Mouse (Mus musculus): Measurements from ENCODE around the gene Ppdpf. TPM values are rescaled to one million over a fixed set of nuclear protein-coding genes. Genes with fewer than 3 reads are reported as not detected.
A peak's percentile ranks its signal among the peaks of the same experiment; 100 is the strongest.

Ppdpf gene
- total and polyA plus RNA-seq, 2 experiments, result 48.4 to 181 TPM

DNA sequence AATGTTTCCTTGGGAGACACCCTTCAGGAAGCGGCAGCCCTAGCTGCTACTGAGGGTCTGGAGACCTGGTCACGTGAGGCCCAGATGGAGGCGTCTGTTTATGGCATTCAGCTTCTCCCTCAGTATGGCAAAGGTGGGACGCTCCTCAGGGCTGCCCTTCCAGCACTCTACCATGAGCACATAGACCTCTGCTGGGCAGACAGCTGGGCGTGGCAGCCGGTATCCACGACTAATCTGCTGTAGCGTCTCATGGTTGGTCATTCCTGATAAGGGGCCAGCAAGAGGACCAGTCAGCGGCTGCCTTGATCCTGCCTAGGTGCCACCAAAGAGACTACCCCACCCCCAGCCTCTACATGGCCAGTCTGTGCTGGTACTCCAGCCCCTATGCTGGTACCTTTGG lies 19.1 kb downstream of the Ppdpf start:
- Histone ChIP-seq H3K4me1 (ENCODE audit: control insufficient read depth, insufficient read depth, low read length) (peaks cover 7% of the 10 kb centered on the region; the same call in 1 of the 2 replicates), H3K9ac (ENCODE audit: low read depth, low read length) (no peak overlapping the region), H3K79me2 (ENCODE audit: control insufficient read depth, insufficient read depth, low read length) (no peaks in the 10 kb centered on the region), H3K4me3 (ENCODE audit: insufficient read depth, low read depth, low read length) (no peak overlapping the region), H3K27ac (replicated peaks; ENCODE audit: insufficient read depth, low read depth, low read length) (no peak overlapping the region), H3K36me3 (ENCODE audit: control insufficient read depth, insufficient read depth, low read length) (no peaks in the 10 kb centered on the region), H3K27me3 (ENCODE audit: control insufficient read depth, insufficient read depth, low read length) (no peaks in the 10 kb centered on the region)
- 89% methylated on average over 9 of the region's 9 CpGs for WGBS
- no peak for DNase-seq (ENCODE audit: extremely low read depth, low read depth, low spot score)
- TF ChIP-seq POLR2A (IDR thresholded peaks at IDR 0.05; ENCODE audit: extremely low read depth, insufficient read depth, low read length) (no peak), CTCF (IDR thresholded peaks at IDR 0.05; ENCODE audit: low read depth, low read length) (no peak)

GRCm38 (mm10) chr2:181212389-181213020 lies 25.5 kb downstream of the Ppdpf start:
- no peak for DNase-seq (ENCODE audit: extremely low read depth, low read depth, low spot score)

DNA sequence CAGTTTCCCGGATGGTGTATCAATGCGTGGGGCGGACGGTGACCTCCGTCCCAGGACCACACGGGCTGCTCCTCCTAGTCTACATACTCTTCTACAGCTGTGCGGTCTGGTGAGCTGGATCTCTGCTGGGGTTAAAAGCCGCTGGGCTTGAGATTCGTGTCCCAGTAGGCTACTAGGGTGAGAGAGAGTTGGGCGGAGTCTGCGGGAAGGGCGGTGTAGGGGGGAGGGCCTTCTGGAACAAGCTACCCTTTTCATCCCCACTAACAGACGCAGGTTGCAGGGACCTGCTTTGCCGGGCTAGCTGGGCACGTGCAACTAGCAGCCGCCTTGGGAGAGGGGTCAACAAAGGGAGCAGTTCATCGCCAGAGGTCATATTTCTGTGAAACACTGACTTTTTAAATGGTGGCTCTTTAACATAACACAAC lies 26.0 kb downstream of the Ppdpf start, which contains the start of gene Srms:
TSS of gene Srms (minus strand) at position 165 of the 425 bp plus-strand sequence.
- Histone ChIP-seq H3K27me3 (ENCODE audit: control insufficient read depth, insufficient read depth, low read length) (no peaks in the 10 kb centered on the region), H3K36me3 (ENCODE audit: control insufficient read depth, insufficient read depth, low read length) (no peaks in the 10 kb centered on the region), H3K27ac (replicated peaks; ENCODE audit: insufficient read depth, low read depth, low read length) (no peak within 1 kb of the TSS), H3K4me1 (ENCODE audit: control insufficient read depth, insufficient read depth, low read length) (peaks cover 4% of the 10 kb centered on the region; the same call in 1 of the 2 replicates), H3K4me3 (ENCODE audit: insufficient read depth, low read depth, low read length) (peak within 1 kb of the TSS; percentile 52), H3K79me2 (ENCODE audit: control insufficient read depth, insufficient read depth, low read length) (no peaks in the 10 kb centered on the region), H3K9ac (ENCODE audit: low read depth, low read length) (peak within 1 kb of the TSS; percentile 40)
- DNase-seq (ENCODE audit: extremely low read depth, low read depth, low spot score), result peak; percentile 72
- WGBS, result 5% methylated on average over 17 of the region's 17 CpGs
- TF ChIP-seq CTCF (IDR thresholded peaks at IDR 0.05; ENCODE audit: low read depth, low read length) (no peak), POLR2A (IDR thresholded peaks at IDR 0.05; ENCODE audit: extremely low read depth, insufficient read depth, low read length) (no peak)

More at GRCm38 (mm10) chr2:181212389-181213020, 25.5 kb downstream of the Ppdpf start:
- Histone ChIP-seq H3K36me3 (ENCODE audit: control insufficient read depth, insufficient read depth, low read length) (no peaks in the 10 kb centered on the region), H3K4me1 (ENCODE audit: control insufficient read depth, insufficient read depth, low read length) (peaks cover 4% of the 10 kb centered on the region; the same call in 1 of the 2 replicates), H3K9ac (ENCODE audit: low read depth, low read length) (peak overlapping the region; percentile 40), H3K27ac (replicated peaks; ENCODE audit: insufficient read depth, low read depth, low read length) (no peak overlapping the region), H3K79me2 (ENCODE audit: control insufficient read depth, insufficient read depth, low read length) (no peaks in the 10 kb centered on the region), H3K4me3 (ENCODE audit: insufficient read depth, low read depth, low read length) (peak overlapping the region; percentile 52), H3K27me3 (ENCODE audit: control insufficient read depth, insufficient read depth, low read length) (no peaks in the 10 kb centered on the region)
- TF ChIP-seq CTCF (IDR thresholded peaks at IDR 0.05; ENCODE audit: low read depth, low read length) (no peak), POLR2A (IDR thresholded peaks at IDR 0.05; ENCODE audit: extremely low read depth, insufficient read depth, low read length) (no peak)
- WGBS, result 3% methylated on average over 34 of the region's 34 CpGs

DNA sequence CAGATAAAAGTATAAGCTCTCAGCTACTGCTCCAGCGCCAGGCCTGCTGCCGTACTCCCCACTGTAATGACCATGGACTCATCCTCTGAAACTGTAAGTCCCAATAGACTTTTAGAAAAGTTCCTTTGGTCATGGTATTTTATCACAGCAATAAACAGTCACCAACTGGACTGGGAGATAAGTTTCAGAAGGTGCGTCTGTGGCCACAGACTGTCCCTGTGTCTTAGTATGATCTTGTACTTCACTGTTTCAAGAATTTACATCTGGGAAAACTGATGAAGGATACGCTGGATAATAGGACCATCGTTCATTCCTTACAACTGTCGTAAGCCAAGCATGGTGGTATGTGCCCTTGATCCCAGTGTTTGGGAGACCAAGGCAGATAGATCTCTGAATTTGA lies 29.0 kb downstream of the Ppdpf start:
- no peak overlapping the region for H3K4me3 ChIP-seq (ENCODE audit: insufficient read depth, low read depth, low read length)

DNA sequence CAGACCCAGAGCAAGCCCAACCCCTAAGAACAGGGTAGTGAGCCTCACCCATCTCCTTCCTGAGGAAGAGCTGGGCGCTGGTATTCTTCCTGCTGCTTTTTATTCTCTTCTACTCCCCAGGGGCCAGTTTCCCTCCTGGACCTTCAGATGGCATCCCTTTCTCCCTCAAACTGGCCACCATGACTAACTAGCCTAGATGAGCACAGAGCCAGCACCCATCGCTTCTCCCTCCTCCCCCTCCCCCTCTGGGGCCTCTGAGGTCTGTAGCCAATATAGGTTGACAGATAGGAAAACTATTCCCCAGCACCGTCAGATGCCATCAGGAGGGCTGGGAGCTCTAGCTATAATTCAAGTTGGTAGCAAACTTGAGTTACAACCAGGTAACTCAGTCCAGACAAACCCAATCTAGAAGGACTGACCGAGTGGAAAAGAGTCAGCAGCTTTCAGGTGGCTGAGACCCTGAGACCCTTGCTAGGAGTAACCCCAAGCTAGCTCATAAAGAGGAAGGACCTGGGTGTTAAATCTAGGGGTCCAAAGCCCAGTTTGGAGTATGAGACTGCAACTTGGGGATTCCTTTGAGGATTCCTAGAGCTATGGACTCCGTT lies 31.9 kb downstream of the Ppdpf start:
- Histone ChIP-seq H3K79me2 (ENCODE audit: control insufficient read depth, insufficient read depth, low read length) (no peaks in the 10 kb centered on the region), H3K36me3 (ENCODE audit: control insufficient read depth, insufficient read depth, low read length) (no peaks in the 10 kb centered on the region), H3K27ac (replicated peaks; ENCODE audit: insufficient read depth, low read depth, low read length) (no peak overlapping the region), H3K27me3 (ENCODE audit: control insufficient read depth, insufficient read depth, low read length) (no peaks in the 10 kb centered on the region), H3K4me3 (ENCODE audit: insufficient read depth, low read depth, low read length) (no peak overlapping the region), H3K4me1 (ENCODE audit: control insufficient read depth, insufficient read depth, low read length) (peaks cover 2% of the 10 kb centered on the region; the same call in 1 of the 2 replicates), H3K9ac (ENCODE audit: low read depth, low read length) (no peak overlapping the region)
- DNase-seq (ENCODE audit: extremely low read depth, low read depth, low spot score), result no peak
- TF ChIP-seq POLR2A (IDR thresholded peaks at IDR 0.05; ENCODE audit: extremely low read depth, insufficient read depth, low read length) (no peak), CTCF (IDR thresholded peaks at IDR 0.05; ENCODE audit: low read depth, low read length) (no peak)
- 87% methylated on average over 5 of the region's 5 CpGs for WGBS

More for the DNA sequence above, 29.0 kb downstream of the Ppdpf start:
- H3K27ac ChIP-seq (replicated peaks; ENCODE audit: insufficient read depth, low read depth, low read length), result no peak overlapping the region
- H3K4me1 ChIP-seq (ENCODE audit: control insufficient read depth, insufficient read depth, low read length), result peaks cover 6% of the 10 kb centered on the region
- DNase-seq (ENCODE audit: extremely low read depth, low read depth, low spot score), result no peak
- H3K27me3 ChIP-seq (ENCODE audit: control insufficient read depth, insufficient read depth, low read length), result no peaks in the 10 kb centered on the region
- 94% methylated on average over 6 of the region's 6 CpGs for WGBS
- no peak overlapping the region for H3K9ac ChIP-seq (ENCODE audit: low read depth, low read length)
- H3K36me3 ChIP-seq (ENCODE audit: control insufficient read depth, insufficient read depth, low read length), result no peaks in the 10 kb centered on the region
- TF ChIP-seq POLR2A (IDR thresholded peaks at IDR 0.05; ENCODE audit: extremely low read depth, insufficient read depth, low read length), result no peak
- TF ChIP-seq CTCF (IDR thresholded peaks at IDR 0.05; ENCODE audit: low read depth, low read length), result no peak
- H3K79me2 ChIP-seq (ENCODE audit: control insufficient read depth, insufficient read depth, low read length), result no peaks in the 10 kb centered on the region

Measured in liver, adult 2 months (tissue).